Mouse (Mus musculus): ENCODE data around the gene Kdm2b. TPM values are rescaled to one million over a fixed set of nuclear protein-coding genes. Genes with fewer than 3 reads are reported as not detected.

Kdm2b gene
- polyA plus RNA-seq, 1 experiment from 2014 or later, result 92.2 TPM

DNA sequence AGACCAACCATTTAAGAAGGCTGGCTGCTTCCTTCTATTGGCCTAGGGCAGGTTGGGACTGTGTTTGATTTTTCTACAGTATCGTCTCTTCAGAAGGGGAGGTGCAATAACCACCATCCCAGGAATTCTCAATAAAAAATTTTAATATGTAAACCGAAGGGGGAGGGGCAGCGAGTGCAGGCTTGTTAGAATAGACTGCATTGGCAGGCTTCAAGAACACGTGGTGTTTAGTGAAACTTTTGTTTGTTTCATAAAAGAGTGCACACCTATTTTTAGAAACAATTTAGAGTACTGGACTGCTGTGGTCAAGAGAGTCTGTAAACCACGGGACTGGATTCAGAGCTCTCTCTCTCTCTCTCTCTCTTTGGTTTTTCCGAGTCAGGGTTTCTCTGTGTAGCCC lies 33.4 kb upstream of the Kdm2b start:
- Histone ChIP-seq H3K36me3 (peaks cover 4% of the 10 kb centered on the region; the same call in 1 of the 2 replicates), H3K4me1 (peaks cover 46% of the 10 kb centered on the region), H3K27ac (no peak overlapping the region), H3K4me2 (no peak overlapping the region), H3K27me3 (no peaks in the 10 kb centered on the region), H3K9me3 (replicated peaks) (no peaks in the 10 kb centered on the region), H3K4me3 (replicated peaks) (no peak overlapping the region), H3K9ac (no peak overlapping the region)
- 84% methylated on average over 6 of the region's 6 CpGs for WGBS
- no peak for ATAC-seq (replicated peaks; ENCODE audit: low FRiP score)

DNA sequence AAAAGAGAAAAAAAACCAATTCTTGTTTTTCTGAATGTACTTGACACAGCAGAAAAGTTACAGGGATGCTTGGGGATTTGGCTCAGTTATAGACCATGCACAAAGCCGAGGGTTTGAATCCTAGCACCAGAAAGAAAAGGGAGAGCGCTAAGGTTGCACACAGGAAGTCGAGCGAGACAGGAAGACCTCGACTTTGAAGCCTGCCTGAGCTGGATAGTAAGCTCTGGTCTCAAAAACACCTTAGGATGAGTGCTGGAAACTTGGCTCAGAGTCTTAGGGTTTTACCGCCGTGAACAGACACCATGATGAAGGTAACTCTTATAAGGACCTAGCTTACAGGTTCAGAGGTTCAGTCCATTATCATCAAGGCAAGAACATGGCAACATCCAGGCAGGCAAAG lies 31.8 kb upstream of the Kdm2b start:
- Histone ChIP-seq H3K9ac (no peak overlapping the region), H3K4me2 (no peak overlapping the region), H3K27me3 (no peaks in the 10 kb centered on the region), H3K27ac (no peak overlapping the region), H3K4me3 (replicated peaks) (no peak overlapping the region), H3K9me3 (replicated peaks) (no peaks in the 10 kb centered on the region), H3K36me3 (peaks cover 4% of the 10 kb centered on the region; the same call in 1 of the 2 replicates), H3K4me1 (peaks cover 52% of the 10 kb centered on the region)
- ATAC-seq (replicated peaks; ENCODE audit: low FRiP score), result no peak
- 83% methylated on average over 7 of the region's 7 CpGs for WGBS

DNA sequence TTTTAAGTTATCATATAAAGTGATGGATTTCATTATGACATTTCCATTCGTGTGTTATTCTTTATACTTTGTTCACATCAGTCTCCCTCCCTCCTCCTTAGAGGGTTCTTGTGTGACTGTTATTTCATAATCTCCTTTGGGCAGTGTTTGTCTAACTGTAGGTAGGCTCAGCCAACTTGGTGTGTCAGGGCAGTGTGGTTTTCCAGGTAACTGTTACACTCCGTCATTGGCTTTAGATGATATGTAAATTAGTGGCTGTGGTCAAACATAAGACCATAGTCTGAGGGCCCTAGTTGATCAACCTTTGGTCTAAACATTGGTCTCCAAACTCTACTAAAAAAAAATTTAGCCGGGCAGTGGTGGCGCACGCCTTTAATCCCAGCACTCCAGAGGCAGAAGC lies 30.8 kb upstream of the Kdm2b start:
- Histone ChIP-seq H3K4me2 (no peak overlapping the region), H3K27ac (no peak overlapping the region), H3K36me3 (peaks cover 4% of the 10 kb centered on the region; the same call in 1 of the 2 replicates), H3K9ac (no peak overlapping the region), H3K4me1 (peaks cover 53% of the 10 kb centered on the region), H3K9me3 (replicated peaks) (no peaks in the 10 kb centered on the region), H3K27me3 (no peaks in the 10 kb centered on the region), H3K4me3 (replicated peaks) (no peak overlapping the region)
- ATAC-seq (replicated peaks; ENCODE audit: low FRiP score), result no peak
- 91% methylated on average over 5 of the region's 5 CpGs for WGBS

DNA sequence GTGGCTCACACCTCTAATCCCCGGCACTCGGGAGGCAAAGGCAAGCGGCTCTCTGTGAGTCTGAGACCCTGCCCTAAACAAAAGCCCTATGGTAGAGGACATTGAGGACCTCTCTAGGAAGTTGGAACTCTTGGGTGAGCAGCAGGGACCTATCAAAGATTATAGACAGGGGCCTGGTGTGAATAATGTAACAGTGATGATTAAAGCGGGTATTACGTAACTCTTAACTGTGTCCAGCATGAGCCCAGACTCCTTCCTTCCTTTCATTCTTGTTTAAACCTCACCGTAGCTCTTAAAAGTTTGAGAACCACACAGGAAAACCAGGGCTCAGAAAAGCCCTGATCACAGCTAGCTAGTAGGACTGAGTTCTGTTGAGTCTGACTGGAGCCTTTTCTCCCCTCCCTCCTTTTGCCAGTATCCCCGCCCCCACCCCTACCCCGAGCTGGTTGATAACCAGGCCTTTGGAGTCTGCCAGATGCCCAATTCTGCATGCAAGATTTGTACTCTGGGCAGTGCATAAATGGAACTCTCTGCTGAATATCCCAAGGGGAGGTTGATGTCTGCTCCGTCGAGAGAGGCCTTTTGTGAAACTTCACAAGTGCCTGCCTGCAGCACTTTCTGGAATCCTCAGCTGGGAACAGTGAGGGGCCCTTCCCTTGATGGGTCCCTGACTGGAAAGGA lies 29.9 kb upstream of the Kdm2b start:
- Histone ChIP-seq H3K4me3 (replicated peaks) (no peak overlapping the region), H3K27ac (peak overlapping the region; percentile 32; the same call in 1 of the 2 replicates), H3K9ac (no peak overlapping the region), H3K4me1 (peaks cover 50% of the 10 kb centered on the region), H3K36me3 (peaks cover 4% of the 10 kb centered on the region; the same call in 1 of the 2 replicates), H3K9me3 (replicated peaks) (no peaks in the 10 kb centered on the region), H3K27me3 (no peaks in the 10 kb centered on the region), H3K4me2 (no peak overlapping the region)
- no peak for ATAC-seq (replicated peaks; ENCODE audit: low FRiP score)
- WGBS, result 64% methylated on average over 10 of the region's 10 CpGs

DNA sequence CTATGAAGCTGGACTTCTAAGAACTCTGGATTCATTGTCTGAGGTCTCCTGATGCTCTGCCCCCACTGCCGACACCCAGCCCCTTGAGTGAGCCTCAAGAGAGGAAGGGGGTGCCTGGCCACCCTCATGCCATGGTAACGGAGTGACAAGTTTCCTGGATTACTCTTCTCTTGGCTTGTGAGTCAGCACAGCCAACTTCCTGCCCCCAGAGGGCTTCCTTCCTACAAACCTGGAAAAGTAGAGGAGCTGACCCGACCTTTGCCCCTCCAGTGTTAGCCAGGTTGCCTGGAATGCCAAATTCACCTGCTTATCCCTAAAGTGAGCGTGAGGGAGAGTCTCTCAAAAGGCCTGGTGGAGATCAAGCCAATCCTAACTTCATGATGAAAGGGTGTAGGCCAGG lies 27.9 kb upstream of the Kdm2b start:
- H3K4me2 ChIP-seq, result peak overlapping the region; percentile 87; the same call in 1 of the 2 replicates
- H3K36me3 ChIP-seq, result peaks cover 4% of the 10 kb centered on the region; the same call in 1 of the 2 replicates
- no peak overlapping the region for H3K9ac ChIP-seq
- ATAC-seq (replicated peaks; ENCODE audit: low FRiP score), result no peak
- H3K27ac ChIP-seq, result 0 out of 2 replicates have a peak overlapping the region, but pooled peaks have one; percentile 2
- H3K9me3 ChIP-seq (replicated peaks), result no peaks in the 10 kb centered on the region
- H3K27me3 ChIP-seq, result no peaks in the 10 kb centered on the region
- H3K4me3 ChIP-seq (replicated peaks), result no peak overlapping the region
- peaks cover 53% of the 10 kb centered on the region for H3K4me1 ChIP-seq
- 69% methylated on average over 4 of the region's 4 CpGs for WGBS

DNA sequence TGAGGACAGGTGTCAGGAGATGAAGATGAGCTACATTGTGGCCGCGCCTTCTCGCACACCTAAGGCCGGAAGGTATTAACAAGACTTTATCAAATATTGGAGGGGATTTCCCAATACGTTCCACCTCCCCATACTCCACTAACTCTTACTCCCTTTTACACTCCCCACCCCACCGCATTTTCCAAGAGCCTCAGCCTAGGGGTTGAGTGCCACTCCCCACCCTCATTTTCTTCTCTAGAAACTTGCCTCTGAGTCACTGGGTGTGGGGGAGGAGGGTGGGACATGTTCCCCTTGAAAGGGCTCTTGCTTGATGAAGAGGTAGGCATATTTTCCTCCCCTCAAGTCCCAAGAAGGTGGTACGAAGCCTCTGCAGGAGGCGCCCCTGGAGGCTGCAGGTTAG lies 26.3 kb upstream of the Kdm2b start:
- 9% methylated on average over 8 of the region's 8 CpGs for WGBS
- no peaks in the 10 kb centered on the region for H3K36me3 ChIP-seq

DNA sequence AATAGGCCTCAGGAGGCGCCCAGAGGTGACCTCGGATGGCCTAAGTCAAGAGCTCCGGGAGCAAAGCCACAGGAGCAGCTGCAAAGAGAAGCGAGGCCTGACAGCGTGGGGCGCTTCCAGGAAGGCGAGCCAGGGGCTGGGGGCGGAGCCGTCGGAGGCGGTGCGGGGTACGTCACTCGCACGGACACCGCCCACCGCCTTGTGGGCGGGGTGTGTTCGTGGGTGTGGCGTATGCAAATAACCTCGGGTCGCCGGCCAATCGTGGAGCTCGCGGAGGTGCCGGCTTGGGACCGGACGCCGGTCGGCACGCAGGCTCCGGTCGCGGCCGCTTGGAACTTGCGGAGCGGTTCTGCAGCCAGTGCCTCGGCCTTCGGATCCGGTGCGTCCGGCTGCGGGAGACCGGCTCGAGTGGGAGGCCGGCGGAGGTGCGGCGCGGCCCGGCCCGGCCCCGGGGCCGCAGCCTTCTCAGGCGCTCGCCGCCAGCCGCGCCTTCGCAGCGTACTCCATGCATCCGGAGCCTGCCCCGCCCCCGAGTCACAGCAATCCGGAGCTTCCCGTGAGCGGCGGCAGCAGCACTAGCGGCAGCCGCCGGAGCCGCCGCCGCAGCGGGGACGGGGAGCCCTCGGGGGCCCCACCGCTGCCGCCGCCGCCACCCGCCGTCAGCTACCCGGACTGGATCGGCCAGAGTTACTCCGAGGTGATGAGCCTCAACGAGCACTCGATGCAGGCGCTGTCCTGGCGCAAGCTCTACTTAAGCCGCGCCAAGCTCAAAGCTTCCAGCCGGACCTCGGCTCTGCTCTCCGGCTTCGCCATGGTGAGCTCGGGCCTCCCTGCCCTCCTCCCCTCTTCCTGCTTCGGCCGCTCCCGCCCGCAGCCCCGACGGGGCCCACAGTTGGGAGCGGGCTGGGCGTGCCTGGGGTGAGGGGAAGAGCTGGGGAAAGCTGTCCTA lies 25.4 kb upstream of the Kdm2b start, which contains the start of gene Orai1:
Gene Orai1, plus strand, starts transcription at position 322 of the 949 bp plus-strand sequence.
- no peaks in the 10 kb centered on the region for H3K36me3 ChIP-seq
- H3K27ac ChIP-seq, result peak within 1 kb of the TSS; percentile 98

More for the DNA sequence above, 26.3 kb upstream of the Kdm2b start:
- Histone ChIP-seq H3K27me3 (no peaks in the 10 kb centered on the region), H3K9me3 (replicated peaks) (no peaks in the 10 kb centered on the region), H3K4me3 (replicated peaks) (peak overlapping the region; percentile 91), H3K27ac (peak overlapping the region; percentile 98), H3K9ac (peak overlapping the region; percentile 88), H3K4me2 (peak overlapping the region; percentile 87), H3K4me1 (peaks cover 53% of the 10 kb centered on the region)
- no peak for ATAC-seq (replicated peaks; ENCODE audit: low FRiP score)

DNA sequence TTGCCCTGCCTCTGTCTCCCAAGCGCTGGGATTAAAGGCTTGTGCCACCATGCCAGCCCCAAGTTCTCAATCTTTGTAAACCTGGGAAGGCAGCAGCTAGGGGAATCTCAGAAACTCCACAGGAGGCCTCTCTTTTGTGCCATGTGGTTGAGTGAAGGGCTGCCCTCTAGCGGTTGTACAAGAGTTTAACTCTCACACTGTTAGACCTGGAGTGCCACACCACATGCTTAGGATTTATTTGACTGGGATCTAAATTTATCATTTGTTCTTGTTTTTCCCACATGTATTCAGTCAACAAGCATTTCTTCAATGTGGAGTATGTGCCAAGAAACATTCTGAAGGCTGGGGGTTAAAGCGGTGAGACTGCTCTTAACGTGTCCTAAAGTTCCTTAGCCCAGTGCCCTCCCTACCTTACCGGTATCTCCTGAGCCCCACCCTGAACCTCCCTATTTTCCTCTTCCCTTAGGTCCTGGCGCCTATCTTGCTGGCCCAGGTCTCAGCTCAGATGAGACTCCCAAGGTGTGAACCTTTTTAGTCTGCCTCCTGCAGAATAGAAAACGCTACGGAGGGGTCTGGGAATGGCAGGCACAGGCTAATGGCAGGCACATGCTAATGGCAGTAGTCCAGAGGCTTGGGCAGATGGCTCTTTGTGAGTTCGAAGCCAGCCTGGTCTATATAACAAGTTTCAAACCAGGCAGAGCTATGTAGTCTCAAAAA lies 24.1 kb upstream of the Kdm2b start:
- no peak for ATAC-seq (replicated peaks; ENCODE audit: low FRiP score)
- Histone ChIP-seq H3K27me3 (no peaks in the 10 kb centered on the region), H3K36me3 (no peaks in the 10 kb centered on the region), H3K4me2 (no peak overlapping the region), H3K9me3 (replicated peaks) (no peaks in the 10 kb centered on the region), H3K27ac (0 out of 2 replicates have a peak overlapping the region, but pooled peaks have one; percentile 27), H3K4me1 (peaks cover 43% of the 10 kb centered on the region), H3K9ac (no peak overlapping the region), H3K4me3 (replicated peaks) (no peak overlapping the region)
- 55% methylated on average over 9 of the region's 9 CpGs for WGBS

More for the DNA sequence above, 25.4 kb upstream of the Kdm2b start, which contains the start of gene Orai1:
- peak within 1 kb of the TSS; percentile 88 for H3K9ac ChIP-seq
- peak; percentile 94 for ATAC-seq (replicated peaks; ENCODE audit: low FRiP score)
- H3K9me3 ChIP-seq (replicated peaks), result no peaks in the 10 kb centered on the region
- peak within 1 kb of the TSS; percentile 87 for H3K4me2 ChIP-seq
- peaks cover 53% of the 10 kb centered on the region for H3K4me1 ChIP-seq
- H3K27me3 ChIP-seq, result no peaks in the 10 kb centered on the region
- under 1% methylated on average over 104 of the region's 106 CpGs for WGBS
- H3K4me3 ChIP-seq (replicated peaks), result peak within 1 kb of the TSS; percentile 91

DNA sequence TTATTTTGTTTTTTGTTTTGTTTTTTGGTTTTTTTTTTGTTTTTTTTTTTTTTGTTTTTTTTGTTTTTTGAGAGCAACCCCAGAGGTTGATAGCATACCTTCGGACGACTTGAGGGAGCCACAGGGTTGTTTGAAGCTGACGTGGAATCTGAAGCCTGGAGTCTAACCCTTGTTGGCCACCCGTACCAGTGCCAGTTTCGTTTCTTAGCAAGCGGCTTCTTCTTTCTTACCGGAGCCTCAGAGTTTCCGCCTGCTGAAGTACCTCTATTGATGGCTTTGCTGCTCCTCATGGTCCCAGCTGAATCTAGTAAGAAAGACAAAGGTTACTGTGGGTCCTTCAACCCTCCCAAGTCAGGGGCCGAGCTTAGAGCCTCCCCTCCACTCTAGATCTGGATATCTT lies 22.1 kb upstream of the Kdm2b start:
- H3K4me1 ChIP-seq, result peaks cover 26% of the 10 kb centered on the region
- no peak overlapping the region for H3K9ac ChIP-seq
- ATAC-seq (replicated peaks; ENCODE audit: low FRiP score), result no peak
- H3K27me3 ChIP-seq, result no peaks in the 10 kb centered on the region
- WGBS, result 94% methylated on average over 9 of the region's 9 CpGs
- no peak overlapping the region for H3K4me2 ChIP-seq
- H3K9me3 ChIP-seq (replicated peaks), result no peaks in the 10 kb centered on the region
- no peak overlapping the region for H3K4me3 ChIP-seq (replicated peaks)
- no peaks in the 10 kb centered on the region for H3K36me3 ChIP-seq
- H3K27ac ChIP-seq, result no peak overlapping the region

DNA sequence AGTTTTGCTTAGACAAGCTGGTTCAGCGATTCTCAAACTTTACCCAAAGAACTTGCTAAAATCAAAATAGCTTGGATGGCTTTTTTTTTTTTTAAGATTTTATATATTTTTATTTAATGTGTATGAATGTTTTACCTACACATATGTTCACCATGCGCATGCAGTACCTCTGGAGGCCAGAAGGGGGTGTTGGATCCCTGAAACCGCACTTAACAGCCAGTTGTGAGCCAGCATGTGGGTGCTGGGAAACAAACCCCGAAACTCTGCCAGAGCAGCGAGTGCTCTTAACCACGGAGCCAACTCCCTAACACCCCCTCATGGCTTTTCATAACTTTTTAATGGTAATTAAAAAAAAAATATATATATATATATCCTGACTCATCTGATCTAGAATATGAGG lies 21.2 kb upstream of the Kdm2b start:
- Histone ChIP-seq H3K27me3 (no peaks in the 10 kb centered on the region), H3K4me3 (replicated peaks) (no peak overlapping the region), H3K4me2 (no peak overlapping the region), H3K9me3 (replicated peaks) (no peaks in the 10 kb centered on the region), H3K9ac (no peak overlapping the region), H3K27ac (no peak overlapping the region), H3K36me3 (no peaks in the 10 kb centered on the region), H3K4me1 (peaks cover 22% of the 10 kb centered on the region)
- no peak for ATAC-seq (replicated peaks; ENCODE audit: low FRiP score)
- 90% methylated on average over 6 of the region's 6 CpGs for WGBS

DNA sequence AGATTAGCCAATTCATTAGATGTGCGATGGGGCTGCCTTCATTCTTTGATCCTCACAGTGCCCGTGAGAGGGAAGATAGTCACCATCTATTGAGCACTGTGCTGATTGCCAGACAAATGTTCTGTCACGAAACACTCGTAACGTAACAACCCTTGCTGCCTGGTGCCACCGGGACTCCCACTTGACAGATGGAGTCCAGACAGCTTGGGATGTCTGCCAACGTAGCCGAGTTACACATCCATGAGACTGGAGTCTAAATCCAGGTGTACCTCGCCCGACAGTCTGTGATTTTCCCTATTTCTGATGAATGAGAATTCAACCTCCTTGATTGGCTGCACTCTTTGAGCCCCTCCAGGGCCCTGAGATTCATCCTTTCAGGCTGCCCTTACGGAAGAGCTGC lies 20.2 kb upstream of the Kdm2b start:
- ATAC-seq (replicated peaks; ENCODE audit: low FRiP score), result no peak
- no peak overlapping the region for H3K4me3 ChIP-seq (replicated peaks)
- H3K4me1 ChIP-seq, result peaks cover 17% of the 10 kb centered on the region
- H3K4me2 ChIP-seq, result no peak overlapping the region
- no peaks in the 10 kb centered on the region for H3K36me3 ChIP-seq
- H3K27ac ChIP-seq, result no peak overlapping the region
- no peaks in the 10 kb centered on the region for H3K27me3 ChIP-seq
- no peak overlapping the region for H3K9ac ChIP-seq
- no peaks in the 10 kb centered on the region for H3K9me3 ChIP-seq (replicated peaks)
- WGBS, result 60% methylated on average over 11 of the region's 11 CpGs
